Mouse (Mus musculus) kidney, adult 2 months (tissue): ENCODE data around the gene Acrbp.

Experiments
- CTCF ChIP-seq: fragments of 200-500 bp; conservative IDR thresholded peaks from 2 replicates; pipeline ENCODE4 v1.5.1; 2011; ENCODE audit warnings: low read depth, mild to moderate bottlenecking, control low read depth, low read length, moderate library complexity, mixed read lengths; ENCODE audit not compliant: insufficient read depth, insufficient read length
- POLR2A ChIP-seq: fragments of 200-500 bp; IDR thresholded peaks from one replicate; pipeline ENCODE4 v1.6.1; 2011; ENCODE audit warnings: low read depth, low read length, control low read depth

- TF ChIP-seq CTCF: no peak
- TF ChIP-seq POLR2A: no peak
Measured at GRCm38 (mm10) chr6:125003706-125004105, 45.8 kb upstream of the Acrbp start.
